Mouse (Mus musculus) v-Abl transformed pro-B cells (cell line): ENCODE results near the gene Ugt1a9.

Source experiments
- in situ Hi-C, 2 experiments: fragments of 400-800 bp; cut with MboI; formaldehyde crosslinking; loops; one replicate each; pipeline ENCODE4 v1.15.1; 2025; ENCODE audit not compliant: unreplicated experiment in 2 of 2

Gene Ugt1a9

GRCm38 (mm10) chr1:88230981-88231802 is 160.6 kb downstream of the Ugt1a9 start:
- in situ Hi-C loops: no loop called here

DNA sequence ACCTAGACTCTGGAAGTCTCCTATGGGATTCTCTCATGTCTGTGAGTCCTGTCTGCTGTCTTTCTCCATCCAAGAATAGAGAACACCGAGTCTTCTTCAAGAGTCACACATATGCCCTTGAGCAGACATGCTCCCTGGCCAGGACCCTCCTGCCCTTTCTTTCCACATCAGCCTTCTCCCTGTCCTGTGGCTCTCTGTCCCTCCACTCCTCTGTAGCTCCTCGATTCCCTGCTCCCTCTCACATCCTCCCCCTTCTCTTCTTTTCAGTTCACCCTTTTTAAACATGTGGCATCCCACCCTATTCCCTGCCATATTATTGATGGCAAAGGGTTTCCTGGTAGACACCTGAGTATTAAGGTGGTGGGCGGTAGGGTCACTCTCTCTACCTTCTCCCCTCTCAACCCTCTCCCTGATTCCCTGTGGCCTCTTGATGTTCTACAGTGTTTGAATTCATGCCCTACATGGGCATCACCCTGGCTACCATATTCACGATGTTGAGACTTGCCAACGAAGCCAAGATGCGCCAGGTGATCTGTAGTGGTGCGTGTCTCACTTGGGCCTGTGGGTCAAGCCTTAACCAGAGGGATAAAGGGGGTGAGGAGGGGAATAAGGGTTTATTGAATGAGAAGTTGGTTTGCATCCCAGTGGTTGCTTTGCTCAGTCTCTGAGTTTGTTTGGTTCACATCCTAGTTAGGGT is 161.4 kb downstream of the Ugt1a9 start:
- in situ Hi-C loops: no loop called here

- in situ Hi-C loops: no loop called here
These were observed 162.2 kb downstream of the Ugt1a9 start for GRCm38 (mm10) chr1:88232664-88233380.

DNA sequence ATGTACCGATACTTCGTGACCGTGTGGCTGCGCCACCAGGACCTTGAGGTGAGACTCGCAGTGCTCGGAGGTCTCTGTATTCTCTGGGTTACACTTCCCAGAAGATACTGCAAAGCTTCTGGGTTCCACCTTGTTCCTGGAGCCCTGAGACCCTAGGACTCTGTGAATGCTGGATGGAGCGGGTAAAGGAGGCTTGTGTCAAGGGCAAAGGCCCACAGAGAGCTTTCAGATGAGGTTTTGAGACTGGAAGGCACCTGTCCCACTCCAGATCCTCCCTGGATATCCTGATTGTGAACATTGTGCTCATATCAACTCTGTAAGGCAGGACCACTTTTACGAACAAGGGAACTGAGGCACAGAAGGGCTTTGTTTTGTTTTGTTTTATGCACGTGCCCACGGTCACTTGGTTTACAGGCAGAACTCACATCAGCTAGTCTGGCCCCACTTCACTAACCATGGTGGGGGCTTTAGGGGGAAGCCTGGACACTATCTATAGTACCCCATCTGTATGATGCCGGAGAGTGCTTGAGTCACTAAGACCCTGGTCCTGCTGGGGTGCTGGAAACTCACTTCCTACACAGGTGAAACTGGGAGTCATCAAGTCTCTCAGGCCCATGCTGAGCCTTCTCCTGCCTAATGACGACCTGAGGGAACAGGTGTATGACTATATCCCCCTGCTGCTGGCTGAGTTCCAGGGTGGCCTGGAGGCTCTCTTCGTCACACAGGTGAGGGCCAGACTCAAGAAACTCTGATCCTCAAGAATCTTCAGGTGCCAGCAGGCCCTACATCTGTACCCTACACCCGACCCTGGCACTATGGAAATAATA is 163.0 kb downstream of the Ugt1a9 start:
- in situ Hi-C loops: no loop called here

GRCm38 (mm10) chr1:88234248-88234610 is 163.6 kb downstream of the Ugt1a9 start:
- in situ Hi-C loops: no loop called here

GRCm38 (mm10) chr1:88234646-88235045 is 164.0 kb downstream of the Ugt1a9 start:
- in situ Hi-C loops: no loop called here

- in situ Hi-C loops: no loop called here
These were observed 164.7 kb downstream of the Ugt1a9 start for GRCm38 (mm10) chr1:88235046-88235893.

GRCm38 (mm10) chr1:88235894-88236415 is 165.4 kb downstream of the Ugt1a9 start:
- in situ Hi-C loops: no loop called here

GRCm38 (mm10) chr1:88237311-88237710 is 166.7 kb downstream of the Ugt1a9 start:
- in situ Hi-C loops: no loop called here

GRCm38 (mm10) chr1:88238771-88239170 is 168.2 kb downstream of the Ugt1a9 start:
- in situ Hi-C loops: no loop called here

- in situ Hi-C loops: no loop called here
These were observed 169.5 kb downstream of the Ugt1a9 start for GRCm38 (mm10) chr1:88240072-88240471.

DNA sequence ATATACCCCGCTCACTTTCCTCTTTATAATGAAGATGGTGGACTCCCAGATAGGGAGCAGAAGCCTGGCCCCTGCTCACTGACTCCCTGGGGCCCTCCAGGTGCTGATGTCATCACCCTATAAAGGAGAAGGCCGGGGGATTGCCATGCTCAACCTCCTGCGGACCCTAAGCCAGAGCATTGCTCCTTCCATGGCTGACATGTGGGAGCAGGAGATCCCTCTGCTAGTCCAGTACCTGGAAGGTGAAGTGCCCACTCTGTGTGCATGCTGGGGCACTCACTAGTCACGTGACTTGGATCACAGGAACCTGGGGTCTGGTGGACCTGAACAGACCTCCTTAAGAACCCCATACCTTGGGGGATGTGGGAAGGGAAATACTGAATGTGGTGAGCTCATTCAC is 170.0 kb downstream of the Ugt1a9 start:
- in situ Hi-C loops: no loop called here

DNA sequence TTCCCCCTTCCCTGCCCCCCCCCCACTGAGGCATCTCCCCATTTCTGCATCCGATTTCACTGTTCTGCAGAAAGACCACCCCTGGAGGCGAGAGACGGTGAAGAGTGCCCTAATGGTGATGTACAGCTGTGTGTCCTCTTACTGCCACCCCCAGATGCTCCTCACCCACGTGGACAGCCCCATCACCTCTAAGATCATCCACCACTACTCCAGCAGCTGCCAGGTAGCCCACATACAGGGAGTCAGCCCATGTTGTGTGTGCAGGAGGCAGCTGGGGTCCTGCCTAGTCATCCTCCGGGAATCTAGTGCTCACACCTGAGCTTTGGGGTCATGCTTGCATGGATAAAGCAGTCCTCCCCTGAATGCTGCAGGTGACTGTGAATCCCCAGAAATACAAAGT is 173.3 kb downstream of the Ugt1a9 start:
- in situ Hi-C loops: no loop called here

- in situ Hi-C loops: no loop called here
These were observed 175.3 kb downstream of the Ugt1a9 start for GRCm38 (mm10) chr1:88245881-88246280.

- in situ Hi-C loops: no loop called here
These were observed 175.8 kb downstream of the Ugt1a9 start for GRCm38 (mm10) chr1:88246386-88246785.

DNA sequence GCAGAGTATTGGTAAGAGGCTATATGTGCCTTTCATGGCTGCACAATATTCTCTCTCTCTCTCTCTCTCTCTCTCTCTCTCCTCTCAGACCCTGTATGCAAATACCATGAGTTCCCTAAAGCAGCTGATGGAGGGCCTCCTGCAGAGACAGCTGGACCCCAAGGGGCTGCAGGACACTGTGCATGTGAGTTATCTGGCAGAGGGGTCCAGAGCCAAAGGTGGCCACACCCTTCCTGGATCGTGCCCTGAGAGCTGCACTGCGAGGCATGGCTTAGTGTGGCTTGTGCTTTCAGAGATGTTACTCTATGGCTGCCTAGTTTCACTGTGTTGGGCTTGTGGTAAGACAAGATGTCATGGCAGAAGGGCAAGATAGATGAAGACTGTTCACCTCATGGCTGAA is 177.1 kb downstream of the Ugt1a9 start:
- in situ Hi-C loops: no loop called here

DNA sequence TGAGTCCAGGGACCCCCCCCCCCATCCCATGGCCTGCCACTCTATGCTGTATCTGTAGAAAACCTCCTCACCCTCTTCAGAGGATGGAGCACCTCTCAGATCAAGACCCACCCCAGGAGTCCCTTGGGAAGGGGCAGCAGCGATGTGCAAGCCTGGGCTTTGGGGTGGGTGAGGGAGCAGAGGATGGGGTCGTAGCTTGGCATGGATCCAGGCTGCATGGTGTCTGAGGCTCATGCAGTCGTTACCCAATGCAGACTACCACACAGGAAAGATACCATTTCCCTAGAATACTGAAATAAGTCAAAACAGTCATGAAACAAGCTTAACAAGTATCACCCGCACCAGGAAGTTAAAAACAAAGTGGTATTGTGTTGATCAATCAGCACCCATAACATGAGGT is 178.1 kb downstream of the Ugt1a9 start:
- in situ Hi-C loops: no loop called here

GRCm38 (mm10) chr1:88249596-88249995 is 179.0 kb downstream of the Ugt1a9 start:
- in situ Hi-C loops: no loop called here

GRCm38 (mm10) chr1:88250023-88250422 is 179.4 kb downstream of the Ugt1a9 start:
- in situ Hi-C loops: no loop called here
